Mouse (Mus musculus): Measurements from ENCODE around the gene Ankrd54. TPM values are rescaled to one million over a fixed set of nuclear protein-coding genes. Genes with fewer than 3 reads are reported as not detected.
"Not testable (repeated sequence)": the region's sequence is repeated elsewhere in the genome, so short reads cannot be mapped to it uniquely, and the experiment has no call there.

The Ankrd54 gene
- total RNA-seq, 4 experiments from 2014 or later, result 3.1 to 5.8 (median 3.5) TPM

DNA sequence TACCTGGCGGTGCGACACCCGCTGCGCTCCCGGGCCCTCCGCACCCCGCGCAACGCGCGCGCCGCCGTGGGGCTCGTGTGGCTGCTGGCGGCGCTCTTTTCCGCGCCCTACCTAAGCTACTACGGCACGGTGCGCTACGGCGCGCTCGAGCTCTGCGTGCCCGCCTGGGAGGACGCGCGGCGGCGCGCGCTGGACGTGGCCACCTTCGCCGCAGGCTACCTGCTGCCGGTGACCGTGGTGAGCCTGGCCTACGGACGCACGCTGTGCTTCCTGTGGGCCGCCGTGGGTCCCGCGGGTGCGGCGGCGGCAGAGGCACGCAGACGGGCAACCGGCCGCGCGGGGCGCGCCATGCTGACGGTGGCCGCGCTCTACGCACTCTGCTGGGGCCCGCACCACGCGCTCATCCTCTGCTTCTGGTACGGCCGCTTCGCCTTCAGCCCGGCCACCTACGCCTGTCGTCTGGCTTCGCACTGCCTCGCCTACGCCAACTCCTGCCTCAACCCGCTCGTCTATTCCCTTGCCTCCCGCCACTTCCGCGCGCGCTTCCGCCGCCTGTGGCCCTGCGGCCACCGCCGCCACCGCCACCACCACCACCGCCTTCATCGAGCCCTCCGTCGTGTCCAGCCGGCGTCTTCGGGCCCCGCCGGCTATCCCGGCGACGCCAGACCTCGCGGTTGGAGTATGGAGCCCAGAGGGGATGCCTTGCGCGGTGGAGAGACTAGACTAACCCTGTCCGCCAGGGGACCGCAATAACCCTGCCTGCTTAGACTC lies 19.8 kb downstream of the Ankrd54 start:
- DNase-seq (ENCODE audit: low spot score in 2 of 2), result no peak

DNA sequence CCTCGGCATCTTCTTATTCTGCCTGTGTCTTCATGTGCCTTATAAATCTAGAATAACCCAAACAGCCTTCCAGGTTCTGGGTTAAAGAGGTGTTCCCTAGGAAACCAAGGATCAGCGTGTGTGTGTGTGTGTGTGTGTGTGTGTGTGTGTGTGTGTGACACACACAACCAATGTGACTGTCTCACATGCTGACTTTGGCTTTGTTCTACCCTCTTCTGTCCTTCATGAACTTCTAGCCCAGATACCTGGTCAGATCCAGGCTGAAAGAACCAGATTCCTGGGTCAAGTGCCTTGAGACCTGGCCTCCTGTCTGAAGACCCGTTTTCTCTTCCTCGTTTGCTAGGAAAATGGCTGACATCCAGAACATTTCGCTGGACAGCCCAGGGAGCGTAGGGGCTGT lies 21.1 kb downstream of the Ankrd54 start, which contains the start of gene Galr3:
Galr3 (plus strand) TSS at position 301 of the 400 bp plus-strand sequence.
- no peak for DNase-seq (ENCODE audit: low spot score in 2 of 2)

DNA sequence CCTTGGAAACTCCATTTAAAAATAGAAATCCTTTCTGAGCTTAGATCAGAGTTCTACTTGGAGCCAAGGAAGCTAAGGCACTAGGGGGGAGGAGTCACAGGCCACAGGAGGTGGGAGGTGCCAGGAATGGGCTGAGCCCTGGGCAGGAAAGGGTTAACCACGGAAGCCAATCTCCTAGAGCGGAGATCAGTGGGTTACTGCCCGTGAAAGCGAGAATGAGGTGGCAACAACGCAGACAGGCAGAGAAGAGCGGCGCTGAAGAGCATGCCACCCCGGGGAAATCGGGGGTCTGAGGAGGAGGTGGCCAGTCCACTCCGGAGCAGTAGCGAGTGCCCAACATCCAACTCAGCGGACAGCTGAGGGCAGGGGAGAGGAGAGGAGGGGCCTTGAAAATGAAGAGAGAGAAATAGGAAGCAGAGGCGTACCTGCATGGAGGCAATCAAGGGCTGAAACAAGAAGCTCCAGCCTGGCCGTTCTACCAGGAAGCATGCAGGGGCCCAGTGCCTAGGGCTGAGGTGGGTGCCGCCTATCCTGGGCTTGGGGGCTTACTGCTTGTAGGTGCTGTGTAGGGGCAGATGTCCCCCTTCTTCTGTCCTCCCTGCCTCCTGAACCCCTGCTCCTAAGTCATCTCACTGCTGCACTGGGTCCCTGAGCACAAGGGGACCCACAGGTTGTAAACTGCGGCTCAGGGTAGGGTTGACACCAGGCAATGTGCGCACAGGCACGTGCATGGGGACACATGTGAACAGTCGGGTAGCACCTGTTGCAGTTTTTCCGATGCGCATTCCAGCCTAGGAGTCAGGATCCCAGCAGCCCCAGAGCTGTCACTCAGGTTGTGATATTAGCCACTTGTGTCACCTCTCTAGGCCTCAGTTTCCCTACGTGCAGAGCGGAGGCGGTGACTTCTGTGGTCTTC lies 21.9 kb downstream of the Ankrd54 start:
- DNase-seq (ENCODE audit: low spot score in 2 of 2), result no peak

DNA sequence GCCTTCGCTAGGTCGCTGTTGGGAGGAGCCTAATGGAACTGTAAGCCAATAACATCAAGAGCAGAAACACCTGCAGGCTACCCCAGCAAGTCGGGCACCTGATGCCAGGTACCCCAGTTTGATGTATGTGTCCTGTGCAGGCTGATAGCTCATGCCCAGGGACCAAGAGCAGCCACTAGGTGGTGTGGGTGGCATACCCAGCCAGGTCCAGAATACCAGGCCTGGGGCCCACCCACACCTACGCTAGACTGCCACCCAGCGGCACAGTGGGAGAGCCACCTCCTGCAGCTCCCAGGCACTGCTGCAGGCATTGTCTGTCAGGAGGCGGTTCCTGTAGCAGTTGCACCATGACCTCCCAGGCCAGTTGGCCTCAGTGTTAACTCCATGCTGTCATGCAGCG lies 23.8 kb downstream of the Ankrd54 start:
- DNase-seq (ENCODE audit: low spot score in 2 of 2), result peak; percentile 47 to 69

DNA sequence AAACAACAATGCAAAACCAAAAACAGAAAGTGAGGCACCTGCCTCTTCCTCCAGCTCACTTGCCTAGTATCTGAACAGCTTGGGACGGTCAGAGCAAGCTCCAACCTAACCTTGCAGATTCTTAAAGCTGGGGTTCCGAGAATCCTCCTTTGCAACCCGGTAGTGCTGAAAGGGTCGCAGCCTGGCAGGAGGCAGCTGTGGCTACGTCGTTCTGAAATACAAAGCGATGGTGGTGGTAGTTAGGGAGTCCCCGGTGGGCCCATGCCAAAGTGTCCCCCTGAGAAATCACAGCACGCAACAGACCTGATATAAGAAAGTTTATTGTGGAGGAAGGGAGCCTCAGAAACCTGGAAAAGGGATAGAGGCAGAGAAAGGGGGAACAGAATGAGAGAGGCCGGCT lies 24.4 kb downstream of the Ankrd54 start:
- no peak for DNase-seq (ENCODE audit: low spot score in 2 of 2)

DNA sequence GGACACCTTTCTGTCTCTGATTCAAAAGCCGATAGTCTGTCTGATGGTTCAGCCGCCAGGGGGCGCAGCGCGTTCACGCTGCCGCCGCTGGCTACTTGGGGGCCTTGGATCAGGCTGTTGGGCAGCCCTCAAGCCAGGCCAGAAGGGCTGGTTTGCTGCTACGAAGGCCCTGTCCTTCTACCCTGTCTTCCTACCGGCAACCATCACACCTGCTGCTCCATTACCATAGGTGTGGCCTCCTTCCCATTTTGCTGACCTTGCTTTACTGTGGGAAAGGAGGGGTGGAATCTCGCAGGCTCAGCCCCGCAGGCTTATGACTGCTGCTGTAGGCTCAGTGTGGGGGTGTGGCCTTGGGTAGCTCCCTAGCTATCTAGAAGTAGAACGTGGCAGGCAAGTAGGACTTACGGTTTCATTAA lies 24.8 kb downstream of the Ankrd54 start:
- peak; percentile 46 to 64 for DNase-seq (ENCODE audit: low spot score in 2 of 2)

DNA sequence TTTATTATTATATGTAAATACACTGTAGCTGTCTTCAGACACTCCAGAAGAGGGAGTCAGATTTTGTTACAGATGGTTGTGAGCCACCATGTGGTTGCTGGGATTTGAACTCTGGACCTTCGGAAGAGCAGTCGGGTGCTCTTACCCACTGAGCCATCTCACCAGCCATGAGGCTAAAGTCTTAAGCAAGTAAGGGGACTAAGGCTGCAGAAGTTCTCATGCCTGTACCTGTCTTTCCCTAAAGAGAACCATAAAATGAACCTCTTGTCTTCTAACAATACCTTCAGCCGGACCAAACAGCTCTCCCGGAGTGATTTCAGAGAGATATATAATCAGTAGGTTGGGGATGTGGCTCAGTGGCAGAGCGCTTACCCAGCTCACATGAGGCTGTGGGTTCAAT lies 30.8 kb downstream of the Ankrd54 start:
- DNase-seq (ENCODE audit: low spot score in 2 of 2), result not testable (repeated sequence)

DNA sequence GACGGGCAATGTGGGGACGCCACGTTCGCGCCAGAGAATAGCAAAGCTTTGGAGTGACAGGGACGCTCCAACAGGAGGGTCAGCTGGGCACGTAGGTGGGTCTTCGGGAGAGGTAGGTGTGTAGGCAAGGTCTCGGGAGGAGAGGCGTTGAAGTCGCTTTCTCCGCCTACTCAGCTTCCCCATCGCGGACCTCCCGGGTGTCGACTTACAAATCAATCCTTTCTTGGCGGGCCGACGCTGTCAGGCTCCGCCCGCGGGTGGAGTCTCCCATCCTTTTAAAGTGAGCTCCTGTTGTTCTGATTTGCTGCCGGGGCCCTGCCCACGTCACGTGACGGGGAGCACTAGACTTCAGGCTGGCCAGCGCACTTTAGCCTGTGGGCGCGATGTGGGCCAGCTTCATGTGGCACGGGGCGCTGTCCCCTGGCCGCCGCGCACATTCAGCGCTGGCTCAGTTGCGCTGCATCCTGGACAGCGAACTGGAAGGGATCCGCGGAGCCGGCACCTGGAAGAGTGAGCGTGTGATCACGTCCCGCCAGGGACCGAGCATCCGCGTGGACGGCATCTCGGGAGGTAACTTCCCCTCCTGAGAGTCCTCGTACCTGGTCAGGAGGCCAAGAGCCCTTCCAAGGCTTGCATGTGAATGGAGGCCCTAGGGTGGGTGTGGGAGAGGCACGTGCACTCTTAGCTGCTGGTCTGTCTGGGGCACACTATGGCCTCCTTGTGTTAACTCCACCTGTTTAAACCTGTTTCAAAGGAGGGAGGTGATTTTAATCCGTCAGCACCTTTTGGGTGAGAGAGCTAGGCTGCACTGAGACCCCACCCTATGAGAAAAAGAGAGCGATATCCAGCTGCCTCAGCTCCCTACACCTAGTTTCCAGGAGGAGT lies 31.9 kb downstream of the Ankrd54 start:
- peak; percentile 85 to 94 for DNase-seq (ENCODE audit: low spot score in 2 of 2)

DNA sequence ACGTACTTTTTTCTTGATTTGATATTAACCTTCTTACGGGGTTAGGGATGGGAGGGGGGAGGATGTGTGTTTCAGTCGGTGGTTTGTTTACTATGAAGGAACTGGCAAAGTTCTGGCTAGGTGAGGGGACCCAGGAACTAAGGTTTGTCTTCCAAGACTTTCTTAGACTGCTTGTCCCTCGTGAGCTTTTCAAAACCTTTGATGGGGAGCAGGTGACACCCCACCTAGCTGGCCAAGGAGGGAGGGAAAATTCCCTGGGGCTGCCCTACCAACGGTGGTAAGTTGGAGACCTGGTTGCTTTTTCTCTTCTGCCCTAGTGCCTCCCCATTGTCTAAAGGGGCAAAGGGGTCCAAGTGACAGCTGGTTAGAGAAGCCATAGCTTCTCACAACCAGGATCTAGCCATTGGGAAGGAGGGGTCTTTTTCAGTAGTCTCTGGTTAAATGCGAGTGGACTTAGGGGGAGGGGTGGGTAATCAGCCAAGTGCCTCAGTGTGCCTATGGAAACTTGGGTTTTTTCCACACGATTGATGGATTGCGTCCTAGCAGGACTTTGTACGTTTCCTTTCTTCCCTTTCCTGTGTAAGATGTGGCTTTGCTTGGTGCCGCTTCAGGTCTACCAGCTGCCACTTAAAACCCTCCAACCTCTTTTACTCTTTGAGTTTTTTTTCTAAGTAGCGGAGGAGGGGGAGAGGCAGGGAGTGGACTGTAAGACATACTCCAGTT lies 33.0 kb downstream of the Ankrd54 start:
- DNase-seq (ENCODE audit: low spot score in 2 of 2), result no peak

DNA sequence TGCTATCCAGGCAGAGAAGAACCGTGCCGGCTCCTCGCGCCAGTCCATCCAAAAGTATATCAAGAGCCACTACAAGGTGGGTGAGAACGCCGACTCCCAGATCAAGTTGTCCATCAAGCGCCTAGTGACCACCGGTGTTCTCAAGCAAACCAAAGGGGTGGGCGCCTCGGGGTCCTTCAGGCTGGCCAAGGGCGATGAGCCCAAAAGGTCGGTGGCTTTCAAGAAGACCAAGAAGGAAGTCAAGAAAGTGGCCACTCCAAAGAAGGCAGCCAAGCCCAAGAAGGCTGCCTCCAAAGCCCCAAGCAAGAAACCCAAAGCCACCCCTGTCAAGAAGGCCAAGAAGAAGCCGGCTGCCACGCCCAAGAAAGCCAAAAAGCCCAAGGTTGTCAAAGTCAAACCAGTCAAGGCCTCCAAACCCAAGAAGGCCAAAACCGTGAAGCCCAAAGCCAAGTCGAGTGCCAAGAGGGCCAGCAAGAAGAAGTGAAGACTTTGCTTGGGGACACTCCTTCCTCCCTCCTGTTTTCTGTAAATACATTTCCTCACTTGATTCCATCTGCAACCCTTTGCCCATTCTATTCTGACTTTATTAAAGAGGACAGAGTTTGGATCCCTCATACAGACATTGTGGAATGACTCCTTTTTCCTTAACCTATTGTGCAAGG lies 33.7 kb downstream of the Ankrd54 start:
- no peak for DNase-seq (ENCODE audit: low spot score in 2 of 2)

DNA sequence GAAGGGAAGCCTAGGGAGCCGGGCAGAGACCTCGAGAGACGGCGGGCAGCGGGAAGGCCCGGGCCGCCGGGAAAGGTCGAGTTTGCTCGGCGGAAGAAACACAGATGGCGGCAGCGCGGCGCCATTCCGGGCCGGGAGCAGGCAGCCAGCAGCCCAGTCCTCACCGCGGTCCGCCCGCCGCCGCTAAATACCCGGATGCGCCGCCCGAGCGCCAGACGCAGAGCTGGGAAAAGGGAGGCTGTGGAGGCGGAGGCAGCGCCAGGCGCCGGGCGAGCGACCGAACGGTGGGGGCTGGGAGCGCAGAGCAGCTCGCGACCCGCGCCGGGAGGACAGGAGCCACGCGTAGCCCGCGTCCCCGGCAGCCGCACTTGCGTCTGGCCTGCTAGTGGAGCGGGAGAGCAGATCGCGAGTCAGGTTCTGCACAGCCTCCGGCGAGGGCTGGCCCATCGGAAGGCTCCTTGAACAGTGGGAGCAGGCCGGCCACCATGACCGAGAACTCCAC lies 34.4 kb downstream of the Ankrd54 start, which contains the start of gene H1f0:
H1f0 (plus strand) TSS at position 214 of the 502 bp plus-strand sequence.
- peak; percentile 87 to 91 for DNase-seq (ENCODE audit: low spot score in 2 of 2)

DNA sequence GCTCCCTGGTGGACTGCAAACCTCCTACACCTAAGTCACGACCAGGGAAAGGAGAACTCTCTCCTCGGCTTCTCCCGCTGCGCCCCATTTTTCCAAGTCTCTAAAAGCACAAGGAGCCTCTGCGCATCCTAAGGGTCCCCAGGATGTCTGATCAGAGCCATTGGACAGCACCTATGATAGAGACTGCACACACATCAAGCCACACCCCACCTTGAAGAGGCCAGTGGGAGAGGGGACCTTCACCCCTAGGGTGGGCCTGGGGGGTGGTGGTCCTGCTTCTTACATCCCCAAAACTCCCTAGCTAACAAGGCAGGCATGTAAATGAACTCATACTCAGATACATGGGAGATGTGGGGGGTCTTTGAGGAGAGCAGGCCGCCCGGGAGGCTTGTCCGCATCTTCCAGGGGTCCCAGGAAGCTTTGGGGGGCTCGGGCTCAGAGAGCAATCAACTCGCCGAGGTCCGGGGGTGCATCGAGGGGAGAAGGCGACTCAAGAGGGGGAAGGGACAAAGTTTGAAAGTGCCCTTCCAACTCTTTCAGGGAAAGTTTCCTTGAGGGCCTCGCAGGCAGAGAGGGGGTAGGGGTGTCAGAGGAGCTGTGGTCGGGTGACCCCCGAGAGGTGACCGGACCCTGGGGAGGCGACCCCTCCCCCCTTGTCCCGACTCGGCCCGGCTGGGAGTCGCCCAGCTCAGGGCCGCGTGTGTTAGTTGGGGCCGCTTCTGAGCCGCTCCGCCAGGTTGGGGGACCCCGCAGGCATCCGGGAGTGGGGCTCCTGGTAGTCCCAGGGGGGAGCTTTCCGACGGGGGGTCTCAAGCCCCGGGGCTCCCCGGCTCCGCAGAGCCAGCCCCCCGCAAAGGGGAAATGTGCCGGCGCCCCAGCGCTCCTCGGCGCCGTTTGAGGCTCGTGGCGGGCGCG lies 35.1 kb downstream of the Ankrd54 start:
- peak in 1 of 2 experiments; percentile 28 for DNase-seq (ENCODE audit: low spot score in 2 of 2)

DNA sequence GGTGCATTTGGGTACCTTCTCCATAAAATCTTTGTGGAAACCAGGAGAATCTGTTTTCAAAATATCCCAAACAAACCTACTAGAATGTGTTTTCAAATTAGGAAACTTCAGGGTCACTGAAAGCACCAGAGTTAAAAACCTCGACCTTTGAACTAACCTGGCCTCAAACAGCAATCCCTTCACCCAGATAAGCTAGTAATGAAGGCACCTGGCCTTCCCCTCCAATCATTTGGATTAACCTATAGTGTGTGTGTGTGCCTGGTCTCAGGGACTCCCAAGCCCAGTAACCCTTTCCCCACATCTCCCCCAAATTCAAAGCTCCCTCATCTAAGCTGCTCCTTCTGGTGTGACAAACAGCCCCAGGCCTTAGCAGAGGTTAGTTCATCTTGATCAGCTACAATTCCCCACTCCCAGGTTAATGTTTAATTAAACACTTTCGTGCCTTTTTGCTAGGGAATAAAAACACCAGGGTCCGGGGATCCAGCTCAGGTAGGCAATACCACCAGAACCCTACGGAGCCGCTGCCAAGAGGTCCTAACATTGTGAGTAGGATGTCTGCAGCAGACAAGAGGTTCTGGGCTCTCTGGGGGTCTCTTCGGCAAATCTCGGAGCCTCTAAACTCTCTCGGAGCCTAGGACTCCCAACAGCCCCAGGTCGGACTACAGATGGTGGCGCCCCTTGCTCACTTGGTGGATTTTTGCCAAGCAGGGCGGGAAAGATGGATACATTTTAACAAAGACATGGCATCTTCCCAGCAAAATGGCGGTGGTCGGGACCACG lies 36.0 kb downstream of the Ankrd54 start:
- DNase-seq (ENCODE audit: low spot score in 2 of 2), result no peak

DNA sequence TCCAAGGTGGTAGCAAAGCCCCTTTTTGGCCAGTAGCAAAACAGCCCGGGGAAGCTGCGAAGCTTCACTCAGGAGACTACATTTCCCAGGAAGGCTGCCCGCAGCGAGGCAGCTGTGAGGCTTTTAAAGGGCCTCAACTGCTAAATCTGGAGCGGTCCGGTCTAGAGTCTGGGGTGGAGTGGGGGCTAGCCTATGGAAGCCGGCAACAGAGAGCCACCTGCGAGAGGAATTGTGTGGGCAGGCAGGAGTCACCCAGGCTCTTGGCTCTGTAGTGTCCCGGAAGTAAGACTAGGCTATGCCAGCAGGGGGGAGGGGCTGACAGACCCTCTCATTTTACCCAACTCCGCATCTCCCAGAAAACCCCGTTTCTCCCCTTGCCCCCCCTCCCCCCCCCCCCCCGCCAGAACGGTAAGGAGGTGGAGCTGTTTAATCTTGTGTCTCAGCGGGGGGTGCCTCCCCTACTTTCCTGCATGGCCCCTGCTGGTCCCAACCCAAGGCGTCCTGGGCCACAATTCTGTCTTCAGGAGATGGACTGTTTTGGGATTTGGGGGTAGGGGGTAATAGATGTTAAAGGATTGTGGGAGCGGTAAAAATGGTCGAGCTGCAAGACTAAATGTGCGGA lies 36.9 kb downstream of the Ankrd54 start:
- no peak for DNase-seq (ENCODE audit: low spot score in 2 of 2)

DNA sequence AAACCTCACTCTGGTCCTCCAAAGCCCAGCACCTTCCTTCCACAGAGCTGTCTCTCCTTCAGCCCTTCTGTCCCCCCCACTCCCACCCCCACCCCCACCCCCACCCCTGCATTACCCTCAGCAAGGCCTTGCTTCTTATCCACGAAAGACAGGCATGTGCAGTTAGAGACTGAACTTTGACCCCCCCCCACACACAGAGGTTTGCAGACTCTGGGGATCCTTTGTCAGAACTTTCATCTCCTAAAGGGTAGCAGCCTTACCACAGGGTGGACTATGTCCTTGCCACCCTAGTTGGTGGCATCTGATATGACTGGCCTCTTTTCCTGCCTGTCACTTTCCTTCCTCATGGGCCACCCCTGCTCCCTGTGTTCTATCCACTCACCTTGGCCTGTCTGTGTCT lies 39.3 kb downstream of the Ankrd54 start:
- no peak for DNase-seq (ENCODE audit: low spot score in 2 of 2)

DNA sequence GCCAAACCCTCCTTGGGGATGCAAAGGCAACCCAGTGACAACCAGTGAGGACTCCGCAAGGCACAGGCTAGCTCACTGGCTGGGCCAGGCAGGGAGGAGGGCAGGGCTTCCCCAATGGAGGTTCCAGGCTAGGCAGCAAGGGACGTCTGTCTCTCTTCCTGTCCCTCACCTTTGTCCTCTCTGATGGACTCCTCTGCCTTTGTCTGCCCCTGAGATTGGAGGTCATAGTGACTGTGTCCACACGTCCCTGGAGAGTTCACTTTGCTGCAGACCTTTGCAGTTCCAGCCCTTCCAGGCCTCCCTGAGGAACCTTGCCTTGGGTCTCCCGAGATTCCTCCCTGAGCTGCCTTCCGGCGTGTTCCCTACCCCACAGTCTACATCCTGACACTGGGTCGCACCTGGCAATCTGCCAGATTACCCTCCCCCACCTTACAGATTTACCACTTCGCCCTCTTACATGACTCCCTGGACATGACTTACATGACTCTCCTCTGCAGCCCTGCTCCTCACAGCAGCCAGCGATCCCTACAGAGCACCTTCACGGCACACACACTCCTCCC lies 39.9 kb downstream of the Ankrd54 start:
- no peak for DNase-seq (ENCODE audit: low spot score in 2 of 2)

DNA sequence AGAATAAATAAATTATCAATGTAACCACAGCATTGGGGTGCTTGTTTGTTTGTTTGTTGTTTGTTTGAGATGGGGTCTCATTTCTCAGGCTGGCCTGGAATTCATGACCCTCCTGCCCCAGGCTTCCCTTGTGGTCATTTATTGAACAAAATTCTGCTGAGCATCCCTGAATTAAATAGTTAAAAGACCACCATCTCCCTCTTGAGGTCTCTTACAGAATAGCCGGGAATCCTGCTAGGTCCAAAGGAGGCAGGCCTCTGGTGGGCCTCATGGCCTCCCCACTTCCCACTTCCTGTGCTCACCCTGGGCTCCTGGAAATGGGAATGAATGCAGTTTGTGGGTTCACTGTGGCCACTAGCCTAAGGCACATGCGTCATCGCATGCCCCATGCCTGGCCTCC lies 43.8 kb downstream of the Ankrd54 start:
- DNase-seq (ENCODE audit: low spot score in 2 of 2), result no peak
